Mouse (Mus musculus): ENCODE data around the gene Map3k12. TPM values are rescaled to one million over a fixed set of nuclear protein-coding genes. Genes with fewer than 3 reads are reported as not detected.

Gene Map3k12
- polyA plus RNA-seq, 1 experiment: 2.1 TPM

DNA sequence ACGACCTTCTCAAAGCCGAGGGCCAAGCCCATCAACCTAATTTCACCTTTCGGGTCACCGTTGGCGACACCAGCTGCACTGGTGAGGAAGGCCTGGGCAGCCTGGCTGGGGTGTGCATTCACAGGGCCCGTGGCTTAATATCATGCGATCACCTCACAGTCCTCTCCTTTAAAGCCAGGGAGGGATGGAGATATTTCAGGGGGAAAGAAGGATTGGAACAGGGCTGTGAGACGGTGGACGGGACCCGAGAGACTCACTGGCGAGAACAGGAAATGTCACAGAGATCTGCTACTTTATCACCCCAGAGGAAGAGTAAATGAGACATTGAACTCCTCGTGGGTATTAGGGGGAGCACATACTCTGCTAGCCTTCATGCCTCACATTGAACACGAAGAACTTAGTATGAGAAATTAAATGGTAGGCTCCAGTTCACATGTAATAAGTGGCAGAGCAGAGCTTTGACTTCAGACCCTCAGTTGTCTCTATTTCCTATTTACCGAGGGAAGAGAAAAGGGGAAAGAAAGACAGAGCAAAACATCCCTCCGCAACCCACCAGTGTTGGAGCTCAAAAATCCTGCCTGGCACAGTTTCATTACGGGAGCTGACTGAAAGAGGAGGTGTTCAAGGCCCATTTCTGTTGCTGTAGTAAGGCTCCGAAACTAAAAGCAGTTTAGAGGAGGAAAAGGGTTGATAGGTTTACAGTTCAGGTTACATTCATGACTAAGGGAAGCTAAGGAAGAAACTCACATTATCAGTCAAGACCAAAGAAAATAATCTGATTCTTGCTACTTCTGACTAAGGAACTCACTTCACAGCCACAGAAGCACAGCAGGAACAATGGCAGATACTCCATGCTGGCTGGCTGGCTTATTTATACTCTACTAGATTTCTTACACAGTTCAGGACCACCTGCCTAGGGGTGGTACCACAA is 2.6 kb upstream of the Map3k12 start:
- H3K27ac ChIP-seq (ENCODE audit: insufficient read depth, low read depth, low read length): no peak overlapping the region; the same call in 1 of the 2 replicates
- peak overlapping the region; percentile 81 for H3K4me3 ChIP-seq (ENCODE audit: low read depth, low read length)
- H3K36me3 ChIP-seq (ENCODE audit: control insufficient read depth, insufficient read depth, low read length): peaks cover 14% of the 10 kb centered on the region
- no peak for TF ChIP-seq CTCF (IDR thresholded peaks at IDR 0.05; ENCODE audit: extremely low read depth, insufficient read length, insufficient replicate concordance, low read depth, low read length)
- TF ChIP-seq POLR2A (IDR thresholded peaks at IDR 0.05; ENCODE audit: low read depth, low read length): no peak
- H3K27me3 ChIP-seq (ENCODE audit: control insufficient read depth, insufficient read depth, low read length): no peaks in the 10 kb centered on the region
- peaks cover 9% of the 10 kb centered on the region for H3K4me1 ChIP-seq (ENCODE audit: control insufficient read depth, insufficient read depth, insufficient read length, low read length)
- WGBS: 20% methylated on average over 17 of the region's 17 CpGs

- Histone ChIP-seq H3K36me3 (ENCODE audit: control insufficient read depth, insufficient read depth, low read length) (peaks cover 12% of the 10 kb centered on the region), H3K27ac (ENCODE audit: insufficient read depth, low read depth, low read length) (peak overlapping the region; percentile 59), H3K4me3 (ENCODE audit: low read depth, low read length) (peak overlapping the region; percentile 81), H3K4me1 (ENCODE audit: control insufficient read depth, insufficient read depth, insufficient read length, low read length) (peaks cover 9% of the 10 kb centered on the region), H3K27me3 (ENCODE audit: control insufficient read depth, insufficient read depth, low read length) (no peaks in the 10 kb centered on the region)
- TF ChIP-seq CTCF (IDR thresholded peaks at IDR 0.05; ENCODE audit: extremely low read depth, insufficient read length, insufficient replicate concordance, low read depth, low read length) (no peak), POLR2A (IDR thresholded peaks at IDR 0.05; ENCODE audit: low read depth, low read length) (no peak)
- 2% methylated on average over 9 of the region's 9 CpGs for WGBS
Observed at GRCm38 (mm10) chr15:102518859-102519201, 2.0 kb upstream of the Map3k12 start.

GRCm38 (mm10) chr15:102517976-102518858 is 1.4 kb upstream of the Map3k12 start, which contains the start of gene Tarbp2:
Gene Tarbp2 (plus strand): TSS chr15:102518192.
- TF ChIP-seq POLR2A (IDR thresholded peaks at IDR 0.05; ENCODE audit: low read depth, low read length): peak; percentile 26; the same call in 1 of the 2 replicates
- no peak for TF ChIP-seq CTCF (IDR thresholded peaks at IDR 0.05; ENCODE audit: extremely low read depth, insufficient read length, insufficient replicate concordance, low read depth, low read length)
- whole genome bisulfite sequencing: under 1% methylated on average over 60 of the region's 60 CpGs

GRCm38 (mm10) chr15:102517631-102517975 is 739 bp upstream of the Map3k12 start:
- peaks cover 9% of the 10 kb centered on the region for H3K36me3 ChIP-seq (ENCODE audit: control insufficient read depth, insufficient read depth, low read length)
- TF ChIP-seq POLR2A (IDR thresholded peaks at IDR 0.05; ENCODE audit: low read depth, low read length): peak; percentile 99
- no peak for TF ChIP-seq CTCF (IDR thresholded peaks at IDR 0.05; ENCODE audit: extremely low read depth, insufficient read length, insufficient replicate concordance, low read depth, low read length)
- H3K4me1 ChIP-seq (ENCODE audit: control insufficient read depth, insufficient read depth, insufficient read length, low read length): peaks cover 9% of the 10 kb centered on the region
- H3K27me3 ChIP-seq (ENCODE audit: control insufficient read depth, insufficient read depth, low read length): no peaks in the 10 kb centered on the region
- WGBS: 0% methylated on average over 10 of the region's 10 CpGs
- H3K4me3 ChIP-seq (ENCODE audit: low read depth, low read length): peak overlapping the region; percentile 59
- H3K27ac ChIP-seq (ENCODE audit: insufficient read depth, low read depth, low read length): peak overlapping the region; percentile 73

More at GRCm38 (mm10) chr15:102517976-102518858, 1.4 kb upstream of the Map3k12 start, which contains the start of gene Tarbp2:
- Histone ChIP-seq H3K27me3 (ENCODE audit: control insufficient read depth, insufficient read depth, low read length) (no peaks in the 10 kb centered on the region), H3K36me3 (ENCODE audit: control insufficient read depth, insufficient read depth, low read length) (peaks cover 9% of the 10 kb centered on the region), H3K4me3 (ENCODE audit: low read depth, low read length) (peak within 1 kb of the TSS; percentile 81), H3K27ac (ENCODE audit: insufficient read depth, low read depth, low read length) (peak within 1 kb of the TSS; percentile 97), H3K4me1 (ENCODE audit: control insufficient read depth, insufficient read depth, insufficient read length, low read length) (peaks cover 9% of the 10 kb centered on the region)

DNA sequence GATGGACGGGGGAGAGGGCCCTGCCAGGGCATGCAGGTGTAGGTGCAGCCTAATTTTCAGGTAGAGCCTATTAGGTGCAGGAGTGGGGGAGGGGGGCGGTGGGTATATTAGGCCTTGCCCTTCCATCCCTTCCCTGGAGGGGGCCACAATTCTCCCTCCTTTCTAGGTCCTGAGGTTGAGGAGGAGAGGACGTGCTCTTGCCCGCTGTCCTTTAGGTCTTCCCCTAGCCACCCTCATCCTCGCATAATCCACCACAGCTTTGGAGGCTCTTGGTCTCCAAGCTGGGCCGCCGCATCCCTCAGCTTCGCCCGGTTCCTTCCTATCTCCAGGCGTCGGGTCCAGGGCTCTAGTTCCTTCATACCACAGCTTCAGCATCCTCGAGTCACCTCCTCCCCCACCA is 571 bp downstream of the Map3k12 start:
- TF ChIP-seq POLR2A (IDR thresholded peaks at IDR 0.05; ENCODE audit: low read depth, low read length): no peak
- no peak for TF ChIP-seq CTCF (IDR thresholded peaks at IDR 0.05; ENCODE audit: extremely low read depth, insufficient read length, insufficient replicate concordance, low read depth, low read length)
- Histone ChIP-seq H3K36me3 (ENCODE audit: control insufficient read depth, insufficient read depth, low read length) (peaks cover 1% of the 10 kb centered on the region), H3K27ac (ENCODE audit: insufficient read depth, low read depth, low read length) (no peak overlapping the region), H3K4me3 (ENCODE audit: low read depth, low read length) (peak overlapping the region; percentile 73), H3K27me3 (ENCODE audit: control insufficient read depth, insufficient read depth, low read length) (no peaks in the 10 kb centered on the region), H3K4me1 (ENCODE audit: control insufficient read depth, insufficient read depth, insufficient read length, low read length) (peaks cover 9% of the 10 kb centered on the region)
- 7% methylated on average over 12 of the region's 12 CpGs for WGBS

DNA sequence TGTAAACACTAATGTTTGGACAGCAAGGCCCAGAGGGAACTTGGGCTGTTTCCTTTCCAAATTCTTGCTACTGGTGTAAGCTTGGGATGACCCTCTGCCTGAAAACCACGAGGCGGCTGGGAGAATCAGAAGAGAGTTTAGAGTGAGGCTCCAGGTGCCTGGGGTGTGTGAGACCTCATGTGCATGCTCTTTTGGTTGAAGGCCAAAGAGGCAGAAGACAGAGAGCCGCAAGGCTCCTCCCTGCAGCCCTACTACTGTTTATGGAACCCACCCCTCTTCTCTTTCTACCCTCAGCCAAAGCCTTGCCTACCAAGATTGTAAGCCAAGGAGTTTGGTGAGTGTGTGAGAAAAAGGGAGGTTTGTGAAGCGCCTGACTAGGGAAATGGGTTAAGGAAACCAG is 1.1 kb downstream of the Map3k12 start:
- Histone ChIP-seq H3K27ac (ENCODE audit: insufficient read depth, low read depth, low read length) (no peak overlapping the region), H3K36me3 (ENCODE audit: control insufficient read depth, insufficient read depth, low read length) (no peaks in the 10 kb centered on the region), H3K4me3 (ENCODE audit: low read depth, low read length) (peak overlapping the region; percentile 73; the same call in 1 of the 2 replicates), H3K27me3 (ENCODE audit: control insufficient read depth, insufficient read depth, low read length) (no peaks in the 10 kb centered on the region), H3K4me1 (ENCODE audit: control insufficient read depth, insufficient read depth, insufficient read length, low read length) (peaks cover 9% of the 10 kb centered on the region)
- TF ChIP-seq POLR2A (IDR thresholded peaks at IDR 0.05; ENCODE audit: low read depth, low read length) (no peak), CTCF (IDR thresholded peaks at IDR 0.05; ENCODE audit: extremely low read depth, insufficient read length, insufficient replicate concordance, low read depth, low read length) (no peak)
- WGBS: 78% methylated on average over 4 of the region's 4 CpGs

Measured in small intestine, adult 2 months (tissue).